Comparison of ENCODE assay signal across 39 mouse cellular contexts in the genomic region with DNA sequence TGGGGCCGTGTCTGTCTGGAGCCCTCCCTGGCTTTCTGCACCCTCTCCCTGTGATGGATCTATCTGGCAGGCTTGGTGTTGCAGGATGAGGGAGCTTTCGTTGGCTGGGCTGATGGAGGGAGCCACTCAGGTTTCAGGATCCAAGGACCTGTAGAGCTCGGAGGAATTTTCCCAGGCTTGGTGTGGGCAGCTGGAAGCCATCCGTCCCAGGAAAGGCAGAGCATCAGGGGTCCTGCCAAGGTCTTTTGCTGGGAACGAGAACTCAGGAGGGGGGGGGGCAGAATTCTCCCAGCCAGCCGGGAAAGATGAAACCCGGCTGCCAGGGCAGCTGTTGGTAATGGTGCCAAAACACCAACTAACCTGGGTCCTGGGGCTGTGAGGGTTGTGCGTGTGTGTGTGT. TPM values are rescaled to one million over a fixed set of nuclear protein-coding genes. Genes with fewer than 3 reads are reported as not detected.
DNase-seq lines count a peak whose midpoint lies in the region; ATAC-seq and TF ChIP-seq lines count a peak whose summit lies in the region.
"Had no signal": no experiment of that assay in that cellular context is flagged by ENCODE, and none has a peak within 500 bp of the region (broad histone marks: within the 10 kb centered on the region; RNA-seq: fewer than 3 reads in every experiment).

No protein-coding gene starts in this region.

- no peak overlapping the region for H3K27ac ChIP-seq in lung, embryonic 14.5 days (ENCODE audit: low read depth)
- H3K27ac ChIP-seq: embryonic facial prominence, embryonic 15.5 days; heart, adult 2 months; heart, embryonic 13.5 days; liver, embryonic 12.5 days; midbrain, embryonic 13.5 days; stomach, embryonic 15.5 days had no signal

- DNase-seq in embryo, embryonic 11 days: peak; percentile 32
- no peak for DNase-seq in embryo, embryonic 9.5 days (ENCODE audit: extremely low spot score)
- peak; percentile 33 for DNase-seq in gastrocnemius, postnatal 14 days
- no peak for DNase-seq in gastrocnemius, adult 8-10 months (ENCODE audit: low spot score in 2 of 2)
- peak; percentile 38 for DNase-seq in lung, embryonic 14.5 days
- no peak for DNase-seq in lung, postnatal 36 days
- peak; percentile 48 for DNase-seq in mesoderm, embryonic 11.5 days (ENCODE audit: low read depth, low spot score)
- DNase-seq in ovary, postnatal 36 days (ENCODE audit: low spot score): no peak
- DNase-seq: adrenal gland, adult 2 months; adrenal gland, postnatal 36 days; cerebellum, adult 2 months; cerebellum, postnatal 14 days; heart, adult 2 months; heart, postnatal 10 days; kidney, adult 18-20 months; kidney, postnatal 10 days; layer of hippocampus, adult 9-11 months; liver, postnatal 0 days; retina, postnatal 1 day; right cerebral cortex, postnatal 14 days; thymus, postnatal 14 days had no signal

- H3K4me1 ChIP-seq in lung, embryonic 14.5 days (ENCODE audit: insufficient read depth): no peaks in the 10 kb centered on the region
- H3K4me1 ChIP-seq: embryonic facial prominence, embryonic 15.5 days; liver, embryonic 12.5 days; megakaryocyte, embryonic 14.5 days; stomach, embryonic 15.5 days had no signal

- no peaks in the 10 kb centered on the region for H3K9me3 ChIP-seq in lung, embryonic 14.5 days (ENCODE audit: low read depth, low read length)
- H3K9me3 ChIP-seq: embryonic facial prominence, embryonic 15.5 days; heart, embryonic 13.5 days; liver, embryonic 12.5 days; megakaryocyte, embryonic 14.5 days; stomach, embryonic 15.5 days had no signal

- ATAC-seq in lung, embryonic 14.5 days (ENCODE audit: insufficient read depth): no peak
- ATAC-seq: activated CD4-positive, CD25-positive, alpha-beta regulatory T cell, adult 4 months; forebrain, embryonic 14.5 days; hindbrain, embryonic 16.5 days; liver, embryonic 12.5 days; liver, postnatal 0 days; lung, postnatal 0 days; midbrain, embryonic 13.5 days had no signal

- no peak overlapping the region for H3K4me3 ChIP-seq in lung, embryonic 14.5 days (ENCODE audit: low read depth, low read length)
- H3K4me3 ChIP-seq: embryonic facial prominence, embryonic 15.5 days; heart, adult 2 months; heart, embryonic 13.5 days; liver, embryonic 12.5 days; megakaryocyte, embryonic 14.5 days; midbrain, embryonic 13.5 days; stomach, embryonic 15.5 days had no signal

- no peaks in the 10 kb centered on the region for H3K36me3 ChIP-seq in lung, embryonic 14.5 days (ENCODE audit: insufficient read depth)
- H3K36me3 ChIP-seq: embryonic facial prominence, embryonic 15.5 days; heart, embryonic 13.5 days; liver, embryonic 12.5 days; midbrain, embryonic 13.5 days; stomach, embryonic 15.5 days had no signal

- no peak overlapping the region for H3K4me2 ChIP-seq in lung, embryonic 14.5 days
- H3K4me2 ChIP-seq: embryonic facial prominence, embryonic 15.5 days; heart, embryonic 13.5 days; liver, embryonic 12.5 days; midbrain, embryonic 13.5 days; stomach, embryonic 15.5 days had no signal

- no peak overlapping the region for H3K9ac ChIP-seq in lung, embryonic 14.5 days
- H3K9ac ChIP-seq: embryonic facial prominence, embryonic 15.5 days; heart, embryonic 13.5 days; liver, embryonic 12.5 days; liver, postnatal 0 days; midbrain, embryonic 13.5 days; stomach, embryonic 15.5 days had no signal

- TF ChIP-seq CTCF in lung, embryonic 14.5 days (IDR thresholded peaks at IDR 0.05; ENCODE audit: low read depth): no peak

- intact Hi-C loops in gastrocnemius, postnatal 14 days (cut with DNase I; ENCODE audit: low total_unique reads): no loop called here

- 23% methylated on average over 8 of the region's 8 CpGs for WGBS in lung, embryonic 14.5 days

- no peaks in the 10 kb centered on the region for H3K27me3 ChIP-seq in lung, embryonic 14.5 days (ENCODE audit: insufficient read depth, low read length)
- H3K27me3 ChIP-seq: embryonic facial prominence, embryonic 15.5 days; stomach, embryonic 15.5 days had no signal

RNA-seq across cellular contexts. Expression of gene Tas1r2, which starts 45.3 kb away (rescaled TPM):
- total RNA-seq in gastrocnemius, postnatal 14 days (2021): not detected
- not detected for total RNA-seq in gastrocnemius, adult 8-10 months (2022)
- polyA plus RNA-seq in lung, embryonic 14.5 days (2014; fragmentation: Nextera tagmentation; extraction: Ambion mirVana): not detected in 2 replicates
- total RNA-seq: adrenal gland, adult 2 months; adrenal gland, postnatal 36 days; CH12.LX; gastrocnemius, postnatal 4 days; heart, adult 2 months; heart, postnatal 10 days; hematopoietic stem cell, adult 5-6 weeks; left cerebral cortex, postnatal 10 days had no signal
- polyA plus RNA-seq: activated CD4-positive, CD25-positive, alpha-beta regulatory T cell, adult 4 months; cerebellum, adult 2 months; forebrain, embryonic 14.5 days; heart, adult 2 months; heart, embryonic 13.5 days; hindbrain, embryonic 16.5 days; intestine, embryonic 14.5 days; limb, embryonic 11.5 days; liver, embryonic 12.5 days; liver, postnatal 0 days; lung, postnatal 0 days; midbrain, embryonic 13.5 days; neural tube, embryonic 14.5 days; stomach, embryonic 15.5 days; urinary bladder, adult 2 months had no signal

Comparison
In these comparisons a context has a peak if more than half of its experiments do, and no peak if none do; other contexts are left out.
1. DNase-seq: peak in embryo, embryonic 11 days (single experiment), gastrocnemius, postnatal 14 days (single experiment), lung, embryonic 14.5 days (single experiment) and mesoderm, embryonic 11.5 days (single experiment); none in embryo, embryonic 9.5 days (single experiment), gastrocnemius, adult 8-10 months (0 of 2), lung, postnatal 36 days (single experiment) and ovary, postnatal 36 days (single experiment).